Mouse (Mus musculus) hindbrain, embryonic 10.5 days (tissue): ENCODE results near the gene Gm49601. TPM values are rescaled to one million over a fixed set of nuclear protein-coding genes. Genes with fewer than 3 reads are reported as not detected.

Source experiments
- DNase-seq: peaks from one replicate; pipeline ENCODE4 v3.0.0-alpha.2; 2017; ENCODE audit warnings: low spot score
- H3K27ac ChIP-seq: fragments of 300-500 bp; sonication (generic); 2 replicates; pipeline ENCODE4 v1.5.1; 2016; ENCODE audit warnings: mild to moderate bottlenecking, moderate library complexity
- H3K27me3 ChIP-seq: fragments of 300-500 bp; sonication (generic); 2 replicates; pipeline ENCODE4 v1.6.1; 2016; ENCODE audit warnings: mild to moderate bottlenecking; ENCODE audit not compliant: poor library complexity, insufficient read depth, severe bottlenecking
- H3K36me3 ChIP-seq: fragments of 300-500 bp; sonication (generic); 2 replicates; pipeline ENCODE4 v1.6.1; 2016; ENCODE audit warnings: mild to moderate bottlenecking, moderate library complexity
- H3K4me1 ChIP-seq: fragments of 300-500 bp; sonication (generic); replicated peaks from 2 replicates; pipeline ENCODE4 v1.6.1; 2016; ENCODE audit warnings: mild to moderate bottlenecking
- H3K4me3 ChIP-seq: fragments of 300-500 bp; sonication (generic); 2 replicates; pipeline ENCODE4 v1.5.1; 2016; ENCODE audit warnings: mild to moderate bottlenecking, moderate library complexity
- H3K9me3 ChIP-seq: fragments of 300-500 bp; sonication (generic); 2 replicates; pipeline ENCODE4 v1.6.1; 2016; ENCODE audit warnings: mild to moderate bottlenecking, moderate library complexity
- WGBS: fragments of 180-500 bp; shearing (Covaris S2); methylation state at CpG from one replicate; pipeline ENCODE4 v1.1.7; 2016; 5-methylcytosine and 5-hydroxymethylcytosine counted together
- polyA plus RNA-seq: library from polyadenylated mRNA; unstranded; fragments of >200 nt; fragmentation: Nextera tagmentation; extraction: Ambion mirVana; gene quantifications from 2 replicates; pipeline ENCODE4 v1.2.1, GENCODE M21; 2016

Gene Gm49601
- polyA plus RNA-seq, 1 experiment from 2014 or later: 8.5 TPM

- peaks cover 99% of the 10 kb centered on the region for H3K27me3 ChIP-seq
- 1% methylated on average over 59 of the region's 59 CpGs for WGBS
These were observed 34.9 kb downstream of the Gm49601 start for GRCm38 (mm10) chr16:18591047-18592018.

GRCm38 (mm10) chr16:18589804-18590790, 36.1 kb downstream of the Gm49601 start, which contains the start of gene Tbx1:
Gene Tbx1 (minus strand): TSS chr16:18590671.
- peak; percentile 51 for DNase-seq
- H3K27me3 ChIP-seq: peaks cover 99% of the 10 kb centered on the region
- peak within 1 kb of the TSS; percentile 42 for H3K4me3 ChIP-seq
- 2% methylated on average over 48 of the region's 48 CpGs for WGBS
- H3K36me3 ChIP-seq: no peaks in the 10 kb centered on the region
- peak within 1 kb of the TSS; percentile 53 for H3K27ac ChIP-seq
- no peaks in the 10 kb centered on the region for H3K9me3 ChIP-seq
- H3K4me1 ChIP-seq: peaks cover 64% of the 10 kb centered on the region

More at GRCm38 (mm10) chr16:18591047-18592018, 34.9 kb downstream of the Gm49601 start:
- Histone ChIP-seq H3K4me3 (peak overlapping the region; percentile 40), H3K36me3 (no peaks in the 10 kb centered on the region), H3K27ac (peak overlapping the region; percentile 53), H3K9me3 (no peaks in the 10 kb centered on the region), H3K4me1 (peaks cover 56% of the 10 kb centered on the region)
- DNase-seq: peak; percentile 67

- Histone ChIP-seq H3K9me3 (no peaks in the 10 kb centered on the region), H3K36me3 (no peaks in the 10 kb centered on the region), H3K27ac (no peak overlapping the region; the same call in 1 of the 2 replicates), H3K4me1 (peaks cover 72% of the 10 kb centered on the region), H3K4me3 (peak overlapping the region; percentile 58), H3K27me3 (peaks cover 99% of the 10 kb centered on the region)
- WGBS: 7% methylated on average over 9 of the region's 9 CpGs
- peak; percentile 48 for DNase-seq
These were observed 37.1 kb downstream of the Gm49601 start for GRCm38 (mm10) chr16:18589080-18589621.

GRCm38 (mm10) chr16:18588738-18589055, 37.5 kb downstream of the Gm49601 start:
- DNase-seq: peak; percentile 55
- under 1% methylated on average over 31 of the region's 31 CpGs for WGBS
- Histone ChIP-seq H3K36me3 (no peaks in the 10 kb centered on the region), H3K4me1 (peaks cover 76% of the 10 kb centered on the region), H3K27ac (peak overlapping the region; percentile 75), H3K4me3 (peak overlapping the region; percentile 58), H3K9me3 (no peaks in the 10 kb centered on the region), H3K27me3 (peaks cover 99% of the 10 kb centered on the region)

- peaks cover 79% of the 10 kb centered on the region for H3K4me1 ChIP-seq
- peak; percentile 66 for DNase-seq
- H3K9me3 ChIP-seq: no peaks in the 10 kb centered on the region
- peaks cover 99% of the 10 kb centered on the region for H3K27me3 ChIP-seq
- no peaks in the 10 kb centered on the region for H3K36me3 ChIP-seq
- peak overlapping the region; percentile 75 for H3K27ac ChIP-seq
- under 1% methylated on average over 57 of the region's 57 CpGs for WGBS
- peak overlapping the region; percentile 58 for H3K4me3 ChIP-seq
These were observed 38.1 kb downstream of the Gm49601 start for GRCm38 (mm10) chr16:18587847-18588737.

- Histone ChIP-seq H3K4me1 (peaks cover 89% of the 10 kb centered on the region), H3K27ac (peak overlapping the region; percentile 81), H3K27me3 (peaks cover 100% of the 10 kb centered on the region), H3K4me3 (peak overlapping the region; percentile 58), H3K36me3 (no peaks in the 10 kb centered on the region), H3K9me3 (no peaks in the 10 kb centered on the region)
- WGBS: under 1% methylated on average over 51 of the region's 62 CpGs
- no peak for DNase-seq
These were observed 39.2 kb downstream of the Gm49601 start for GRCm38 (mm10) chr16:18586906-18587546.

- H3K9me3 ChIP-seq: no peaks in the 10 kb centered on the region
- WGBS: under 1% methylated on average over 83 of the region's 83 CpGs
- peaks cover 100% of the 10 kb centered on the region for H3K27me3 ChIP-seq
- H3K4me3 ChIP-seq: peak overlapping the region; percentile 58
- peak; percentile 67 for DNase-seq
- H3K36me3 ChIP-seq: no peaks in the 10 kb centered on the region
- peaks cover 89% of the 10 kb centered on the region for H3K4me1 ChIP-seq
- H3K27ac ChIP-seq: peak overlapping the region; percentile 81
These were observed 39.9 kb downstream of the Gm49601 start for GRCm38 (mm10) chr16:18586076-18586905.

GRCm38 (mm10) chr16:18585676-18586075, 40.6 kb downstream of the Gm49601 start:
- H3K27me3 ChIP-seq: peaks cover 100% of the 10 kb centered on the region
- no peaks in the 10 kb centered on the region for H3K9me3 ChIP-seq
- peaks cover 89% of the 10 kb centered on the region for H3K4me1 ChIP-seq
- H3K36me3 ChIP-seq: no peaks in the 10 kb centered on the region
- H3K4me3 ChIP-seq: peak overlapping the region; percentile 58
- H3K27ac ChIP-seq: peak overlapping the region; percentile 81
- 2% methylated on average over 10 of the region's 10 CpGs for WGBS
- DNase-seq: peak; percentile 61

GRCm38 (mm10) chr16:18584901-18585510, 41.2 kb downstream of the Gm49601 start:
- peak; percentile 35 for DNase-seq
- WGBS: 9% methylated on average over 10 of the region's 10 CpGs

GRCm38 (mm10) chr16:18583673-18584357, 42.4 kb downstream of the Gm49601 start:
- peak overlapping the region; percentile 58 for H3K4me3 ChIP-seq
- H3K27ac ChIP-seq: 0 out of 2 replicates have a peak overlapping the region, but pooled peaks have one; percentile 30
- H3K9me3 ChIP-seq: no peaks in the 10 kb centered on the region
- peaks cover 98% of the 10 kb centered on the region for H3K27me3 ChIP-seq
- peaks cover 73% of the 10 kb centered on the region for H3K4me1 ChIP-seq
- H3K36me3 ChIP-seq: no peaks in the 10 kb centered on the region
- WGBS: 7% methylated on average over 10 of the region's 10 CpGs
- no peak for DNase-seq

More at GRCm38 (mm10) chr16:18584901-18585510, 41.2 kb downstream of the Gm49601 start:
- peaks cover 84% of the 10 kb centered on the region for H3K4me1 ChIP-seq
- no peaks in the 10 kb centered on the region for H3K36me3 ChIP-seq
- H3K27ac ChIP-seq: peak overlapping the region; percentile 81; the same call in 1 of the 2 replicates
- peak overlapping the region; percentile 58 for H3K4me3 ChIP-seq
- H3K27me3 ChIP-seq: peaks cover 100% of the 10 kb centered on the region
- no peaks in the 10 kb centered on the region for H3K9me3 ChIP-seq
